Mouse (Mus musculus): ENCODE measurements around the gene 4930432M17Rik. TPM values are rescaled to one million over a fixed set of nuclear protein-coding genes. Genes with fewer than 3 reads are reported as not detected.

Gene 4930432M17Rik
- not detected in 2 replicates for polyA plus RNA-seq (2012; ENCODE audit: insufficient read depth, insufficient read length, missing spikeins)

GRCm38 (mm10) chr3:121670462-121670861 lies at the start of gene 4930432M17Rik:
4930432M17Rik (plus strand) TSS chr3:121670762.
- no peak within 1 kb of the TSS for H3K27ac ChIP-seq (replicated peaks; ENCODE audit: low read depth, low read length)
- no peak within 1 kb of the TSS for H3K4me3 ChIP-seq (ENCODE audit: insufficient read depth, low read depth, low read length)
- peaks cover 3% of the 10 kb centered on the region; the same call in 1 of the 2 replicates for H3K4me1 ChIP-seq (ENCODE audit: control insufficient read depth, insufficient read depth, insufficient read length, low read length)

- H3K27ac ChIP-seq (replicated peaks; ENCODE audit: low read depth, low read length) = no peak overlapping the region
- no peak overlapping the region for H3K4me3 ChIP-seq (ENCODE audit: insufficient read depth, low read depth, low read length)
- H3K4me1 ChIP-seq (ENCODE audit: control insufficient read depth, insufficient read depth, insufficient read length, low read length) = no peaks in the 10 kb centered on the region
Observed at GRCm38 (mm10) chr3:121625662-121626061, 44.9 kb upstream of the 4930432M17Rik start.

- Histone ChIP-seq H3K4me3 (ENCODE audit: insufficient read depth, low read depth, low read length) (no peak overlapping the region), H3K4me1 (ENCODE audit: control insufficient read depth, insufficient read depth, insufficient read length, low read length) (no peaks in the 10 kb centered on the region), H3K27ac (replicated peaks; ENCODE audit: low read depth, low read length) (no peak overlapping the region)
Observed at GRCm38 (mm10) chr3:121626273-121626672, 44.3 kb upstream of the 4930432M17Rik start.

GRCm38 (mm10) chr3:121628245-121628644 lies 42.3 kb upstream of the 4930432M17Rik start:
- Histone ChIP-seq H3K4me3 (ENCODE audit: insufficient read depth, low read depth, low read length) (no peak overlapping the region), H3K4me1 (ENCODE audit: control insufficient read depth, insufficient read depth, insufficient read length, low read length) (no peaks in the 10 kb centered on the region), H3K27ac (replicated peaks; ENCODE audit: low read depth, low read length) (no peak overlapping the region)

GRCm38 (mm10) chr3:121630626-121631025 lies 39.9 kb upstream of the 4930432M17Rik start:
- Histone ChIP-seq H3K4me1 (ENCODE audit: control insufficient read depth, insufficient read depth, insufficient read length, low read length) (no peaks in the 10 kb centered on the region), H3K4me3 (ENCODE audit: insufficient read depth, low read depth, low read length) (no peak overlapping the region), H3K27ac (replicated peaks; ENCODE audit: low read depth, low read length) (no peak overlapping the region)

- no peak overlapping the region for H3K27ac ChIP-seq (replicated peaks; ENCODE audit: low read depth, low read length)
- H3K4me3 ChIP-seq (ENCODE audit: insufficient read depth, low read depth, low read length) = no peak overlapping the region
- 0 out of 2 replicates have a peak, but pooled peaks cover 4% of the 10 kb centered on the region for H3K4me1 ChIP-seq (ENCODE audit: control insufficient read depth, insufficient read depth, insufficient read length, low read length)
Observed at GRCm38 (mm10) chr3:121634963-121635362, 35.6 kb upstream of the 4930432M17Rik start.

GRCm38 (mm10) chr3:121635505-121635904 lies 35.1 kb upstream of the 4930432M17Rik start:
- H3K4me3 ChIP-seq (ENCODE audit: insufficient read depth, low read depth, low read length) = no peak overlapping the region
- H3K27ac ChIP-seq (replicated peaks; ENCODE audit: low read depth, low read length) = no peak overlapping the region
- H3K4me1 ChIP-seq (ENCODE audit: control insufficient read depth, insufficient read depth, insufficient read length, low read length) = 0 out of 2 replicates have a peak, but pooled peaks cover 4% of the 10 kb centered on the region

- no peak overlapping the region for H3K4me3 ChIP-seq (ENCODE audit: insufficient read depth, low read depth, low read length)
- H3K27ac ChIP-seq (replicated peaks; ENCODE audit: low read depth, low read length) = peak overlapping the region; percentile 72; the same call in 1 of the 2 replicates
- H3K4me1 ChIP-seq (ENCODE audit: control insufficient read depth, insufficient read depth, insufficient read length, low read length) = 0 out of 2 replicates have a peak, but pooled peaks cover 4% of the 10 kb centered on the region
Observed at GRCm38 (mm10) chr3:121636315-121636714, 34.2 kb upstream of the 4930432M17Rik start.

- H3K27ac ChIP-seq (replicated peaks; ENCODE audit: low read depth, low read length) = peak overlapping the region; percentile 72
- H3K4me1 ChIP-seq (ENCODE audit: control insufficient read depth, insufficient read depth, insufficient read length, low read length) = 0 out of 2 replicates have a peak, but pooled peaks cover 4% of the 10 kb centered on the region
- H3K4me3 ChIP-seq (ENCODE audit: insufficient read depth, low read depth, low read length) = no peak overlapping the region
Observed at GRCm38 (mm10) chr3:121636748-121637147, 33.8 kb upstream of the 4930432M17Rik start.

GRCm38 (mm10) chr3:121637792-121638191 lies 32.8 kb upstream of the 4930432M17Rik start:
- H3K27ac ChIP-seq (replicated peaks; ENCODE audit: low read depth, low read length) = no peak overlapping the region
- H3K4me3 ChIP-seq (ENCODE audit: insufficient read depth, low read depth, low read length) = no peak overlapping the region
- H3K4me1 ChIP-seq (ENCODE audit: control insufficient read depth, insufficient read depth, insufficient read length, low read length) = 0 out of 2 replicates have a peak, but pooled peaks cover 7% of the 10 kb centered on the region

- Histone ChIP-seq H3K27ac (replicated peaks; ENCODE audit: low read depth, low read length) (no peak overlapping the region), H3K4me1 (ENCODE audit: control insufficient read depth, insufficient read depth, insufficient read length, low read length) (0 out of 2 replicates have a peak, but pooled peaks cover 7% of the 10 kb centered on the region), H3K4me3 (ENCODE audit: insufficient read depth, low read depth, low read length) (no peak overlapping the region)
Observed at GRCm38 (mm10) chr3:121638241-121638640, 32.3 kb upstream of the 4930432M17Rik start.

GRCm38 (mm10) chr3:121640611-121641010 lies 30.0 kb upstream of the 4930432M17Rik start:
- Histone ChIP-seq H3K4me1 (ENCODE audit: control insufficient read depth, insufficient read depth, insufficient read length, low read length) (peaks cover 12% of the 10 kb centered on the region), H3K27ac (replicated peaks; ENCODE audit: low read depth, low read length) (peak overlapping the region; percentile 73), H3K4me3 (ENCODE audit: insufficient read depth, low read depth, low read length) (no peak overlapping the region)

- no peak overlapping the region for H3K4me3 ChIP-seq (ENCODE audit: insufficient read depth, low read depth, low read length)
- H3K4me1 ChIP-seq (ENCODE audit: control insufficient read depth, insufficient read depth, insufficient read length, low read length) = peaks cover 8% of the 10 kb centered on the region
- peak overlapping the region; percentile 52 for H3K27ac ChIP-seq (replicated peaks; ENCODE audit: low read depth, low read length)
Observed at GRCm38 (mm10) chr3:121643236-121643635, 27.3 kb upstream of the 4930432M17Rik start.

GRCm38 (mm10) chr3:121645447-121645846 lies 25.1 kb upstream of the 4930432M17Rik start:
- H3K4me1 ChIP-seq (ENCODE audit: control insufficient read depth, insufficient read depth, insufficient read length, low read length) = peaks cover 12% of the 10 kb centered on the region
- peak overlapping the region; percentile 78 for H3K27ac ChIP-seq (replicated peaks; ENCODE audit: low read depth, low read length)

GRCm38 (mm10) chr3:121646364-121647048 lies 24.1 kb upstream of the 4930432M17Rik start:
- peaks cover 16% of the 10 kb centered on the region for H3K4me1 ChIP-seq (ENCODE audit: control insufficient read depth, insufficient read depth, insufficient read length, low read length)
- peak overlapping the region; percentile 78 for H3K27ac ChIP-seq (replicated peaks; ENCODE audit: low read depth, low read length)
- H3K4me3 ChIP-seq (ENCODE audit: insufficient read depth, low read depth, low read length) = no peak overlapping the region

More at GRCm38 (mm10) chr3:121645447-121645846, 25.1 kb upstream of the 4930432M17Rik start:
- H3K4me3 ChIP-seq (ENCODE audit: insufficient read depth, low read depth, low read length) = no peak overlapping the region
